Mouse (Mus musculus): Measurements from ENCODE around the gene Pmfbp1. TPM values are rescaled to one million over a fixed set of nuclear protein-coding genes. Genes with fewer than 3 reads are reported as not detected.
A peak's percentile ranks its signal among the peaks of the same experiment; 100 is the strongest.

The Pmfbp1 gene
- total RNA-seq, 2 experiments from 2014 or later = not detected

- no peak for ATAC-seq (replicated peaks; ENCODE audit: low FRiP score, poor library complexity, severe bottlenecking)
Observed at GRCm38 (mm10) chr8:109497431-109497830, 3.6 kb downstream of the Pmfbp1 start.

- no peak for ATAC-seq (replicated peaks; ENCODE audit: low FRiP score, poor library complexity, severe bottlenecking)
Observed at GRCm38 (mm10) chr8:109499009-109499717, 5.3 kb downstream of the Pmfbp1 start.

DNA sequence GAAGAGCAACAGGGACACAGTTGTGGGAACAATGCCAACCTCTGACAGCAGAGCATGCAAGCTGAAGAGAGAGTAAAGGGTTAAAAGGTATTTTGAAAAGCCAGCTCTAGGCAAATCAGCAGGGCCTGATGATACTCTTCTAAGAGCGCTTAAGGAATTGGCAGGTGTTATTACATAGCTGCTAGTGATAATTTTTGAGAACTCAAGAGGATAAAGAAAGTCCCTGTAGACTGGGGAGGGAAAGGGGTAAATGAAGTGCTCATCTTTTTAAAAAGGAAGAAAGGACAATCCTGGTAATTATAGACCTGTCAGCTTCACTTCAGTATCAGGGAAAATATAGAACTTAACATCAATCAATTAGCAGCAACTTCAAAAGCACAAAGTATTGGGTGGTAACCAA is 9.7 kb downstream of the Pmfbp1 start:
- no peak for ATAC-seq (replicated peaks; ENCODE audit: low FRiP score, poor library complexity, severe bottlenecking)

- ATAC-seq (replicated peaks; ENCODE audit: low FRiP score, poor library complexity, severe bottlenecking) = no peak
Observed at GRCm38 (mm10) chr8:109505560-109505959, 11.7 kb downstream of the Pmfbp1 start.

GRCm38 (mm10) chr8:109524008-109524407 is 30.2 kb downstream of the Pmfbp1 start:
- ATAC-seq (replicated peaks; ENCODE audit: low FRiP score, poor library complexity, severe bottlenecking) = no peak

GRCm38 (mm10) chr8:109535140-109535990 is 41.5 kb downstream of the Pmfbp1 start:
- peak; percentile 53; the same call in 1 of the 2 replicates for ATAC-seq (replicated peaks; ENCODE audit: low FRiP score, poor library complexity, severe bottlenecking)

GRCm38 (mm10) chr8:109536703-109537102 is 42.9 kb downstream of the Pmfbp1 start:
- peak; percentile 73 for ATAC-seq (replicated peaks; ENCODE audit: low FRiP score, poor library complexity, severe bottlenecking)

DNA sequence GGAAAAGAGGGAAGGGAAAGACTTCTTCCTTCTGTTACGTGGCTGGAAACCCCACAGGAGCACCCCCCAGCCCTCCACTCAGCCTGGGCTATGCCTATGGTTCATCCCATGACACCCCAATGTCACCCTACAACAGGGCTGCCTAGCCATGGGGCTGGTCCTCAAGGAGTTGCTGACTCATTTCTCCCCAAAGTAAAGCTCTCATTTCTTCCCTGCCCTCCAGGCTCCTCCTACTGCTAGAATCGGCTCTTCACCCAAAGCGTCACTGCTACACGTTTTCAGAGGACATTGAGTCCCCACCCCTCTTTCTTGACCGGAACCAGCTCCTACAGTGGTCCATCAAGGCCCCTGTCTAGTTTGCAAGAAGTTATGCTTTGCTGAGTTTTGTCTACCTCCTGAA is 48.3 kb downstream of the Pmfbp1 start:
- no peak for ATAC-seq (replicated peaks; ENCODE audit: low FRiP score, poor library complexity, severe bottlenecking)

- ATAC-seq (replicated peaks; ENCODE audit: low FRiP score, poor library complexity, severe bottlenecking) = no peak
Observed at GRCm38 (mm10) chr8:109542748-109543519, 49.1 kb downstream of the Pmfbp1 start.

- no peak for ATAC-seq (replicated peaks; ENCODE audit: low FRiP score, poor library complexity, severe bottlenecking)
Observed at GRCm38 (mm10) chr8:109544049-109544448, 50.2 kb downstream of the Pmfbp1 start.

- ATAC-seq (replicated peaks; ENCODE audit: low FRiP score, poor library complexity, severe bottlenecking) = peak; percentile 48; the same call in 1 of the 2 replicates
Observed at GRCm38 (mm10) chr8:109551663-109552062, 57.8 kb downstream of the Pmfbp1 start.

- ATAC-seq (replicated peaks; ENCODE audit: low FRiP score, poor library complexity, severe bottlenecking) = no peak
Observed at GRCm38 (mm10) chr8:109563881-109564280, 70.1 kb downstream of the Pmfbp1 start.

DNA sequence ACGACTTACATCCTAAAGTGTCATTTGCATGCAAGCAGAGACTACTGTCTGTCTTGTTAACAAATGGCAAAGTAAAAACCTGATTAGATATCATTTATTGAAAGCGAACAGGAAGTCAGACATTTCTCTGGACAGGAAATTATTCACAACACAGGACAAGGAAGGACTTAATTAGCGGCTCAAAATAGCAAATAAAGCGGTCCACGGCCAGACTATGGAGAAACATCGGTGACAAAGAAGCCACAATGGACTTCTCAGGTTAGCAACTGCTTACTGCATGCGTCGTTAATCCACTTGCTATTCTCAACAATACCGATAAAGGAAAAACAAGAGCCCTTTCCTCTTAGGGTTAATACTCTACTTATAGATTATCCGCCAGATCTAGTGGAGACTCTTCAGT is 70.9 kb downstream of the Pmfbp1 start:
- no peak for ATAC-seq (replicated peaks; ENCODE audit: low FRiP score, poor library complexity, severe bottlenecking)

DNA sequence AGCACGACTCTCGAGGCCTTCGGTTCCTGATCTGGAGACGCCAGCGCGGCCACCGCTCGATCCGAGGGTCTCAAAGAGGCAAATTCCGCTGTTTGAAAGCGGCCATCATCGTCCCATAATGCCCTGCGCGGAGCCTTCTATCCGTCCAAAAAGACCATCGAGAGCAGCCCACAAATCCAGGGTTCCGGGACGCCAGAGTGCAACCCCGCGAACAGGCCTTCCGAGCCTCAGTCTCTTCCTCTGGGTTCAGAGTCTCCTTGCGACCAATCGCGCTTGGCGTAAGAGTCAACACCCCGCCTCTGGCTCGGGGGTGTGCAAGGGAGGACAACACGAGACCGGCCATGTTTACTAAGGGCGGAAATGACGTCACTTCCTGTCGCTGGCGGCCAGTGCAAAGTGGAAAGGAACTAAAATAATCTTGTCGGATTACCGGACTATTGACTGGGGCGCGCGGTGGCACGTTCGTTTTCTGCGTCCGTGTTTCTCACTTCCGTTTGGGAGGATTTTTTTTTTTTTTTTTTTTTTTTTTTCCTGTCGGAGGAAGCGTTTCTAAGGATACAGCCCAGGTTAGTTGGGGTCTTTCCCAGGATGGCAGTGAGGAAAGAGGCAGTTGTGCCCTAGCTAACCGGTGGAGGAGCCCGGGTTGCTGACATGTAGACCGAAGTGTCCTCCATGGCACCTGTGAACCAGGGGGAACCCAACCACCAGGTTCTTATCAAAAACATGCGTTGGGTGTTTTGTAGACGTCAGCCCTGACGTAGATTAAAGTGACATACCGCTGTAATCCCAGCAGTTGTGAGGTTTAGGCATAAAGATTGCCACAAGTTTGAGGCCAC is 71.9 kb downstream of the Pmfbp1 start, which contains the start of the genes Dhx38 and Txnl4b:
Dhx38 (minus strand) TSS at position 364 of the 836 bp plus-strand sequence.
Txnl4b (plus strand) TSS at position 395 of the 836 bp plus-strand sequence.
- peak; percentile 95 for ATAC-seq (replicated peaks; ENCODE audit: low FRiP score, poor library complexity, severe bottlenecking)

DNA sequence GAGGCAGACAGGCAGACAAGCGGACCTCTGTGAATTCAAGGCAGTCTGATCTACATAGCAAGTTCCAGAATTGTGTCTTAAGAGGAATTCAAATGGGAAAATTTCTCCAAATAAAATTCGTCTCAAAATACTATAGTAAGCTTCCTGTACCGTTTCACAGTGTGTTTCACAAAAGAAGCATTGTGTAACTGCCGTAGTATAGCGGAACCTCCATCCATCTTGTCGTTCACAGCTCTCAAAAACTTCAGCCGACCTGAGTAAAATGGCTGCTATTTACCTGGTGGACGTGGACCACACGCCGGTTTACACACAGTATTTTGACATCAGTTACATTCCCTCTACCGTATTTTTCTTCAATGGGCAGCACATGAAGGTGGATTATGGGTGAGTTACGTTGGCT is 77.3 kb downstream of the Pmfbp1 start:
- no peak for ATAC-seq (replicated peaks; ENCODE audit: low FRiP score, poor library complexity, severe bottlenecking)

DNA sequence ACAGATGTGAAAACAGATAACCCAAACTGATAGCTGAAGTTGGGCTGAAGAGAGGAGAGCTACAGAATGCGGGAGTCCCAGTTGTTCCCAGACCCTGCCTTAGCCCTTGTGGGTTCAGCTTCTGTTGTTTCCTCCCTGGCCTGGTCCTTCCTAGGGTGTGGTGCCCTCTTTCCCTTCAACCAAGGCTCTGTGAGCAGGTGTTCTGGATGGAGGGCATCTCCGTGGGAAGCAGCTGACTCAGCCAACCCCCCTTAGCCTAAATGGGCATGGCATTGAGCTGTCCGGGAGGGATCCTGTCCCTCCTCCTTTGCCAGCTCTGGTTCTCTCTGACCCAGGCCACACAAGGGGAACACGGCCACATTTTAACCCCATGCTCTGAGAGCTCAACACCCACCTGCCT is 82.5 kb downstream of the Pmfbp1 start:
- ATAC-seq (replicated peaks; ENCODE audit: low FRiP score, poor library complexity, severe bottlenecking) = no peak

GRCm38 (mm10) chr8:109578900-109579301 is 85.1 kb downstream of the Pmfbp1 start, which contains the start of gene Hp:
Gene Hp (minus strand): TSS chr8:109579172.
- no peak for ATAC-seq (replicated peaks; ENCODE audit: low FRiP score, poor library complexity, severe bottlenecking)

DNA sequence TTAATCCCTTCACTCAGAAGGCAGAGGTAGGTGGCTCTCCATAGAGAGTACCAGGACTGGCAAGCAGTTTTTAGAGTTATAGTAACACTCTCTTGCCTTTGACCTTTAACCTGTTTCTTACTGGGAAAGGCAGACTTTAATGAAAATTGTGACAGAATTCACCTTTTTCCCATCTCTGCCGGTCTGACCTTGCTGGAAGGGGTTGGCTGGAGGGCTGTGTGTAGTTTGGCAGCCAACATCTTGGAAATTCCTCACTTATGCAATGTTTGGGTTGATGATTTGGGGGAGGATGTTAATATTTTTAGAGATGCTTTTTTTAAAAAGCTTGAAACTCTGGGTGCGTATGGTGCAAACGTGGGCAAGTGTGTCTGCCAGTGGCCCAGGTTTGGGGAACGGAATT is 90.5 kb downstream of the Pmfbp1 start:
- no peak for ATAC-seq (replicated peaks; ENCODE audit: low FRiP score, poor library complexity, severe bottlenecking)

DNA sequence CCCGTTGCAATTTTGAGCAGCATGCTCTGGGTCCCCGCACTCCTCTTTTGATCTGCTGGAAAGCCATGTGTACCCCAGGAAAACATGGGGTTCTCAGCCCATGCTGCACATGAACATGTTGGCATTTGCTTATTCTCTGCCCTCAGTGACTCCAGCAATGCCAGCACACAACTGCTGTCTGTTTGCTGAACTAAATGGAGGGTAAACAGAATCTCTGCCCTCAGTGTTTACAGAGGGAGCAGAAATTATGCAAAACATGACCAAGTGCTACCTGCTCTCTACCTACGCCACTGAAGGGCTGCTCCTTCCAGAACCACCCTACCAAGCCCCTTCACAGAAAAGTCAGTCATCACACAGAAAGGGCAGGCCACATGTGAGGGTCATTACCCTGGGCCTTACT is 91.0 kb downstream of the Pmfbp1 start:
- no peak for ATAC-seq (replicated peaks; ENCODE audit: low FRiP score, poor library complexity, severe bottlenecking)
